Mouse (Mus musculus): ENCODE results near the gene Gm765. TPM values are rescaled to one million over a fixed set of nuclear protein-coding genes. Genes with fewer than 3 reads are reported as not detected.

Gene Gm765
- polyA plus RNA-seq, 1 experiment: not detected

DNA sequence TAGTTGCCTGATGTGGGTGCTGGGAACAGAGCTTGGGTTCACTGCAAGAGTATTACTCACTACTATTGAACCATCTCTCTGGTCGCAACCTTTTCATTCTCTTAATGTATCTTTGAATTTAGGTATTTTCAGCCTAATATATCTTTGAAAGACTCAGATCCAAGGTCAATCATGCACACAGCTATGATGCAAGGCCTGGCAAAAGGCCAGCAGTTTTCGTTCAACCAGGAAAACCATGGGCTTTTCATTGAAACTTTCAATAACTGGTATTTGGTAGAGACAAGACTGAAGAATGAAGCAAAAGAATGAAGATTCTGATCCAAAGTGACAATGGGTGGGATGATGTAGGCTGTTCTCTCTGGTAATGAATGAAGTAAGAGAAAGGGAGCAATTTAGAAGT lies 143.8 kb downstream of the Gm765 start:
- H3K27ac ChIP-seq (ENCODE audit: insufficient read depth, low read length): no peak overlapping the region
- no peak for TF ChIP-seq POLR2A (IDR thresholded peaks at IDR 0.05; ENCODE audit: low read depth, low read length)
- no peak for TF ChIP-seq CTCF (IDR thresholded peaks at IDR 0.05; ENCODE audit: extremely low read depth, insufficient read depth, insufficient read length, insufficient replicate concordance)
- H3K27me3 ChIP-seq (ENCODE audit: control insufficient read depth, insufficient read depth, low read length): no peaks in the 10 kb centered on the region
- no peak for DNase-seq (ENCODE audit: low read depth in 1 of 2, low spot score in 2 of 2)
- 89% methylated on average over 2 of the region's 2 CpGs for WGBS
- H3K4me1 ChIP-seq (ENCODE audit: control insufficient read depth, insufficient read depth, insufficient read length): no peaks in the 10 kb centered on the region
- no peaks in the 10 kb centered on the region for H3K36me3 ChIP-seq (ENCODE audit: control insufficient read depth, insufficient read depth, low read length)
- no peak overlapping the region for H3K4me3 ChIP-seq (ENCODE audit: extremely low read depth, insufficient read depth, insufficient read length)

DNA sequence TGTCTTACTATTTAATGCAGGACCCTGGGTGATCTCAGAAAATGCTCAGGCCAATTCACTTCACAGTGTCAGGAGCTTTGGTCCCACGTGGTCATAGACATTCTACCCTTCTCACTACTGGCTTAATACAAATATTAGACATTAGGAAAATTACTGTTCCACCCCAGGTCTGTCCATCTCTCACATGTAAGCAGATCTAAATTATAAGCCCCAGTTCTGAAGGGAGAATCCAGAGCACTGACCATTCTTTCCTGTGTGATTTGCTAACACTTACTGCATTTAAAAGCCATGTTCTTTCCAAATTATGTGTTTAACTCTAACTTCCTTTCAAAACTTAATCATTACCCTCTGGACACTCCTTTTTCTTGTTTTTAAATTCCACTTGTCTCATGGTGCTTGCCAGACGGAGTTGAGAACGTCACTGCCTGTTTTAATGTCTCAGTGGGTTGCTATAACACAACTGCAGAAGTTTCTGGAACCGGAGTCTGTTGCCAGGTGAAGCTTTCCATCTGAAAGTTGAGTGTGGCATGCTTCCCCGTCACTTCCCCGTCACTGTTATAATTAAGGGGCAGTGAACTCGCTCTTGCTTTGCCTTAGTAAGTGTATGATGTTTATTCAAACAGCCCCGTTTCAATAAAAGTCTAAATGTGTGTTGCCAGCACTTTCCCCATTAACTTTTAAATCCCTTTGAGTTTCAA lies 151.7 kb downstream of the Gm765 start:
- no peak overlapping the region for H3K27ac ChIP-seq (ENCODE audit: insufficient read depth, low read length)
- TF ChIP-seq CTCF (IDR thresholded peaks at IDR 0.05; ENCODE audit: extremely low read depth, insufficient read depth, insufficient read length, insufficient replicate concordance) (no peak), POLR2A (IDR thresholded peaks at IDR 0.05; ENCODE audit: low read depth, low read length) (no peak)
- no peaks in the 10 kb centered on the region for H3K4me1 ChIP-seq (ENCODE audit: control insufficient read depth, insufficient read depth, insufficient read length)
- H3K36me3 ChIP-seq (ENCODE audit: control insufficient read depth, insufficient read depth, low read length): no peaks in the 10 kb centered on the region
- DNase-seq (ENCODE audit: low read depth in 1 of 2, low spot score in 2 of 2): no peak
- WGBS: 79% methylated on average over 8 of the region's 8 CpGs
- no peaks in the 10 kb centered on the region for H3K27me3 ChIP-seq (ENCODE audit: control insufficient read depth, insufficient read depth, low read length)
- H3K4me3 ChIP-seq (ENCODE audit: extremely low read depth, insufficient read depth, insufficient read length): no peak overlapping the region
